Mouse (Mus musculus) G1E-ER4 (cell line): Measurements from ENCODE around the gene 1700003H04Rik. TPM values are rescaled to one million over a fixed set of nuclear protein-coding genes. Genes with fewer than 3 reads are reported as not detected.

Source experiments
- GATA1 ChIP-seq: IDR thresholded peaks from one replicate; pipeline ENCODE4 v1.8.0; 2012; ENCODE audit warnings: low read length, inconsistent platforms
- polyA plus RNA-seq: library from polyadenylated mRNA; stranded (reverse); fragments of >175 nt; gene quantifications from 2 replicates; pipeline ENCODE4 v1.2.3, GENCODE M21; 2012

1700003H04Rik gene
- polyA plus RNA-seq = not detected in 2 replicates

DNA sequence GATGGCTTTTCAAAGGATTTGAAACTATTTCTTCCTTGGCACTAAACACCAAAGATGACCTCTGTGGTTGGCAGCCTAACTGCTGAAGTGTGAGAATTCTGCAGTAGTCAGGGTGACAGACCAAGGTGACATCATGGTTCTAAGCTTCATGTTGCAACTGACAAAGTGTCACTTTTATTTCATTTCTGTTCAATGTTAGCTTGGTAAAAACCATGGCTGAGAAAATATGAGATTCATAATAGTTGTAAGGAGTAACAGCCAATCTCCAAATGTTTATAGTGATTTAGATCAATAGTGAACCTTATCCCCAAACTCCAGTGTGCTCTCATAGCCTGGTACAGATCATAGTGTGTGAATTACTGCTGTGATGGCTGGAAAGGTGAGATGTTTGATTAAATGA, at the start of gene 1700003H04Rik:
TSS of gene 1700003H04Rik (minus strand) at position 101 of the 400 bp plus-strand sequence.
- no peak for TF ChIP-seq GATA1

DNA sequence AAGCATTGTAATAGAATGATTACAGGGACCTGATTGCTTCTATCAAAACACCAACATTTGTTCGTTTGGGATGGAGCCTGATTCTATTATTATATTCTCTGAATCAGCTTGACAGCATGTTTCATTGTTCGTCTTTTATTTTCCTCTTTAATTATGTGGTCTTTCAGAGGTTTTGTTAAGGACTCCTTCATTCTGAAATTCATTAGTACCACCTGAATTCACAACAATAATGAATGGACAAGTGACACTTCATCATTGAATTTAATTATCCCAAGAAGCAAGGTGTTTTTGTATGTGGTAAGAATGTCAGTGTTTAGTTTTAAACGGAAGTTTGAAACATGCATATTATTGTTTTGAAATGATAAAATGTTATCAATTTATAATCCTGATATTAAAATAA, 42.1 kb upstream of the 1700003H04Rik start:
- TF ChIP-seq GATA1 = no peak

DNA sequence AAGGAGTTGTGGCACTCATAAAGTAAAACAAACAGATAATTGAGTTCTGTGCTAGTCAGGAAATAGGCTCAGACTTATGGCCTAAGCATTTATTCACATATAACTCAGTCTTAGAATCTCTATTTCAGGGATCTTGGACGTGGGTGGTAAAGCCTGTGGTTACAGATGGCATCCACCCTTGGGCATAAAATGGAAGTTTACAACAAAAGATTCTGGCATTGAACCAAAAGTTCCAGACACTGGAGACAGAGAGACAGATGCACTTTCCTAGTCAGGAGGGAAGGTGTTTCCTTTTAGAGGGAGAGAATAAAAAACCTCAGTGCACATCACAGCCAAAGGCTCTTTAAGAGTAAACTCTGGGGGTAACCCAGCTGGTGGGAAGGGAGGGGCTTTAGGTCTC, 32.4 kb upstream of the 1700003H04Rik start:
- TF ChIP-seq GATA1 = no peak

DNA sequence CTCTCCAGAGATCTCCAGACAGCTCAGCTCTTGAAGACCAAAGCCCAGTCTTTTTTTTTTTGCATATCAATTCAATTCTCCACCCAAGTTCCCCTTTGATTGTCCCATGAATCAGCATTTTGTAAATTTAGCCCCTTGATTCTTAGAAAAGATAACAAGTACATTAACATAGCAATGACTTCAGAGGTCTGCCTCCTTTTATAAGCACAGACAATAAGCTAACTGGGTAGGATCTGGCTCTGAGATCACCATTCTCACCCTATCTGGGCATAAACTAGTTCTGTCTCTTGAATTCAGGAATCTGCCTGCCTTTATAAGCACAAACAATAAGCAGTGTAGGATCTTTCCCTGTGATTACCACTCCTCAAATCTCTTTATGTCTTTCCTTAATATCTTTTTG, 29.1 kb upstream of the 1700003H04Rik start:
- TF ChIP-seq GATA1 = no peak

DNA sequence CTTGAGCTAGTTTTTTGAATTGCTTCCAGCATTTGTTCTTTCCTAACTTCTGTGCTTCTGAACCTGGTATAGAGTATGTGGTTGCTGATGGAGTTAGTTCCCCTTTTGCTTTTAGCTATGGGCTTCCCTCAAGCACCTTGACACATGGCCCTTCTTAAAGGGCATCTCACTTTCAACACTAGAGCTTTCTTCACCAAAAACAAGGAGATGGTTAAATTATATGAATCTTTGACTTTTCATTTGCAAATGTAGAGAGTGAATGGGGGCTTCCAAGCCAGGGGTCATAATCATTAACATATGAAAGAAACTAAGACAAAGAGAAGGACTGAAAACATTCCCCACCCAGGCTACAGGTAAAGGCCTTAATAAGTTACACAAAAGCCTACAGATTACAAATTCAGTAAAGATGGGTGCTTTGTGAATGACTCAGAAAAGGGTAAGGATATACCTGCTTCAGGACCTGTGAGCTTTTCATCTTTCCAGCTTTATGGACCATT, 25.2 kb upstream of the 1700003H04Rik start:
- TF ChIP-seq GATA1 = no peak

DNA sequence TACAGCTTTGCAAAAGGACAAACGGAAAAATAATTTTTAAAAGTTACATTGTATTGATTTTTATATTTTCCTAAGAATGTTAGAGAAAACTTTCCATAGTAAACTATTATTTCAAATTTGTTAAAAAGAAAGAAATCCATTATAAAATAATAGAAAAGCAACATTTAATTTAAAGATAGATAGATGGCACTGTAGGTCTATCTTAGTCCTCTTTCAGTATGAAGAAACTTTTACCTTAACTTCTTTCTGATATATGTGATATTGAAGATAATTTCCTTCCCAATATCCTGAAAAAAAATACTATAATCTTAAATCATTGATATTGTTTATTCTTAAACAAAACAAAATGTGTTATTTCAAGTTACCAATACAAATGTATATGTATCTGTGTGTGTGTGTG, 24.6 kb upstream of the 1700003H04Rik start:
- TF ChIP-seq GATA1 = no peak

DNA sequence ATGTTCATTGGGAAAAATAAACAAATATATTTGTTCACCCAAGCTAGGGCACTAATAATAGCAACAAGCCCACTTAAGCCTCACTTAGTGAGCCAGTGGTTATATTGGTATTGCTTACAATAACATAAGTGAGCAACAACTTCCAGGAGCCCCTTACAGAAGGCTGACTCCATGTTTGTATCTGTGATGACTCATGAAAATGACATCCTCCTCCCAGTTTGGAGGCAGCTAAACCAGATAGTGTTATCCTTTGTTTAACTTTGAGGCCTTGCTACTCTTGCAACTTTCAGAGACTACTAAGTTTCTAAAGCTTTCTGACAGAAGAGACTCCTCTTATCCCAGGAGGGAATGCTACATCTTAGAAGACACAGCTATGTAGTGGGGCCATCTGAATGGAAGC, 16.9 kb upstream of the 1700003H04Rik start:
- no peak for TF ChIP-seq GATA1

DNA sequence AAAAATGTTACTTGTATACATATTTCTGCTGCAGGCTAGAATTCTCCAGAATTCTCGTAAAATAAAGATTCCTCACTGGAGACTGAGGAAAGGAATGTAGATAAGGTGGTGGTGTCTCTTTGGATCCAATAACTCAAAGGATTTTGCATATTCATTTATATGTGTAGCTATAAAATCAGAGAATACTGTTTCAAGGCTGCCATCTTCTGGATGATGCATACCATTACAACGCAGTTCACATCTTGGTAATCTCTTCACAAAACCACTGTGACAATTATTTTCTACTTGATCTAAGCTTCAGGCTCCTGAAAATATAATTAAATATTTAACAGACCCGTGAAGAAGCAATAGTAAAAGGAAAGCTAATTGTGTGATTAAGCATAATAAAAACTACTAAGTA, 6.6 kb upstream of the 1700003H04Rik start:
- no peak for TF ChIP-seq GATA1

DNA sequence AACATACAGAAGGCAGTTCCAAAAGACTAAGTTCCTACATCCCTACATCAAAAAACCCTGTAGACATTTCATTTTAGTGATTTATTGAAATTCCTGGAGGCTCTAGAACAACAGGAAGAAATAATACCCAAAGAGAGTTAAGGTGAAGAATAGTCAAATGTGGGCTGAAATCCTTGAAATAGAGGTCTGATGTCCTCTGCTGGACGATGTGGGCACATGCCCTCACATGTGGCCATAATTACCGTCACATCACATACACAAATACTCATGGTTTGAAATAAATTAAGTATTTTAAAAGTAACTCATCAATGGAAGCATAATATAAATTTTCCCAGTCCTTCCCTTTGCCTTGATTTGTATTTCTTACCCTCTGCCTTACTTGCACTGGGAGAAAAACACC, 4.9 kb upstream of the 1700003H04Rik start:
- TF ChIP-seq GATA1 = no peak

DNA sequence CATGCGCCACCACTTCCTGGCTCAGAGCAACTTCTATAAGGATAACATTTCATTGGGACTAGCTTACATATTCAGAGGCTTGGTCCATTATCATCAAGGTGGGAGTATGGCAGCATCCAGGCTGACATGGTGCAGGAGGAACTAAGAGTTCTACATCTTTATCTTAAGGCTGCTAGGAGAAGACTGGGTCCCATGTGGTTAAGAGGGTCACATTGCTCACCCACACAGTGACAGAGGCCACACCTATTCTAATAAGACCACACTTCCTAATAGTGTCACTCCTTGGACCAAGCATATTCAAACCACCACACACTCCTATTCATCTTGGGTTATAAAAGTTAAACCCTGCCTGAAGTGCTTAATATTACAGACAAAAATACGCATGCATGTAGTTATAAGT, 23.6 kb downstream of the 1700003H04Rik start:
- no peak for TF ChIP-seq GATA1

DNA sequence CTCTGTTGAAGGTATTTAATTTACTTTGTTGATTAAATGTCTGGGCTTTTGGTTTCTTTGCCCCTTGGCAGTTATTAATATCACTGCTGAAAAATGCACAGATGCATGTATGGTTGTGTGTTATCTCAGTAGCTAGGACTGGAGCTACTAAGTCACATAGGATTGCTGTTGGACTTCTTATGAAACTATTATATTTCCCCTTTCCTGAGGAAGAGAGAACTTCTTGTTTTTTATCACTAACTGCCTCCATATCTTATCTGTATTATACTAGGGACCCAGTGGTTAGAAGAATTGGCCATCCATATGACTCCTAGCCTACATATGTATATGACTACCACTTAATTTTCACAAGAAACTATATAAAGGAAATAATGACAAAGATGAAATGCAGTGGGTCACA, 24.9 kb downstream of the 1700003H04Rik start:
- peak; percentile 19 for TF ChIP-seq GATA1

DNA sequence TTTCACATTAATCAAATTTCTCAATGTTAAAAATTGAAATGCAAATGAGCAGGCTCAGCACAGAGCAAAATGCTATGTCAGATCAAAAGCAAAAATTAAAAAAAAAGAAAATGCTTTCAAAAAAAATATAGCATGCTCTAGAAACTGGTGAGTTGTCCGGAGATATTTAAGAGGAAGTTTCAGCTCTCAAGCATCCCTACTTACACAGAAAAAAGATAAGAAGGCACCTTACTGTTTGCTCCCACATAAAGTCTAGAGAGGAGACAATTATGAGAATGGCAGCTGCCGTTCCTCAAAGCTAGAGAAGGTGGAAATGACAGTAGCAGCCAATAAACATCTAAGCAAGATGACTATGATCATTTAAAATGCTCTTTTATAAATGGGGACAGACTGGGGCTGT, 25.8 kb downstream of the 1700003H04Rik start:
- no peak for TF ChIP-seq GATA1

DNA sequence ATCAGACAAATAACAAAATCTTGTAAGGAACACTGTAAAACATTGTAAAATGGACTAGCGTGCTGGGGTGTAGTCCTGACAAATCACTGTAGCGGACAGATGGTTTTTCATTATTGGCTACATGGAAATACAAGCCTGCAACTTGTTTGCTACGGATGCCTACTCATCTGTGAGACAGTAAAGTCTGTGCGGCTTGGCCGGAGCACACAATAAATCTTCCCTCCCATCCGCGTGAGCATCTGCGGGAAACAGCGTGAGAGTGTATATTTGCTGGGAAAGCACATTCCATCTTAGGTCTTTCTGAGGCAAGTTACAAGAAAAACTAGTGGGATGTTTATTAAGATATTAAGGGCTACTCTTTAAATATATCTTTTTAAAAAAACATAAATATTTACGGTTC, 32.0 kb downstream of the 1700003H04Rik start:
- no peak for TF ChIP-seq GATA1

DNA sequence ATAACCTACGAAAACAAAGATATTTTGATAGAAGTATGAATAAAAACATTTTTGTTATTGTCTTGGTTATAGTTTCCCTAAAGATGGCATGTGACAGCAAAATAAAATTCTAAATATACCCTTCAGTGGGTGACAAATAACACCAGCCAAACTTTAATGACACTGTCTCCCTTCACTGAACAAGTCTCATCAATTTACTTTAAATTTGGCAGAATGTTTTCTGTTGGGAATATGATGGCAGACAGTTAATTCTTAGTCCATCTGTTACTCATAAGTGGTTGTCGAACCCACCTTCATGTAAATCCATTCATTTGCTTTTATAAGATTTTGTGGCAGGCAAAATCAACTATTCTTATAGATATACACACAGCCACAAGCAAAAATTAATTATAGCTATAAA, 42.6 kb downstream of the 1700003H04Rik start:
- TF ChIP-seq GATA1 = no peak

DNA sequence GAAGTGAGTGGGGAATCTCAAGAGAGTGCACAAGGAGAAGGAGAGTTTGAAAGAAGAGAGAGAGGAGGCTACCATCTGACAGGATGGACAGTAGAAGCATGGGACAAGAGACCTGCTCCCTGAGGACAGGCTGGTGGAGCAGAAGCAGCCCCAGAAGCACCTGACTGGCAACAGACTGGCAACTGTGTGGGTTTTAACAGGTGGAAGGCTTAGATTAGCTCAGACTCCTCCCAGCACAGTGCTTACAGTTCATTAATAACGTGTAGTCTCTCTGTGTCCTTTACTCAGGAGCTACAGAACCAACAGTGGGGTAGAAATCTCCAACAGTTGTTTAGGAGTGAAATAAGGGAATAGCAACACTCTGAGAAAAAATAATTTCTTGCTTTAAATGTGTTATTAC, 44.3 kb downstream of the 1700003H04Rik start:
- no peak for TF ChIP-seq GATA1

DNA sequence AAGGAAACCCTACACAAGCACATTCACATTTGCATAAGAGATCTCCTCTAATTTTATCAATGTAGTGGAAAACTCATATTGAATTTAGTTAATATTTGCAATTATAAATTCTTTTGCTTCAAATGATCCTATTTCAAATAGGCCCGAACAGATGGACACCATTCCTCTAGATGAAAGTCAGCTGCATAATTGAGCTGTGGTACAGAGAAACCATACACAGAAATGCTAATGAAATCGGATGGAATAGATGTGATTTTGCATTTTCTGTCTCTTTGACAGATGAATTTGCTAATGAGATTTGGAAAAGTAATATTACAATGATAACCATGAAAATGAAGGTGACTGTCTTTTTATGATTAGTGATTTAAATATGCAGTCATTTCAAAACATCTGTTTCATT, 62.1 kb downstream of the 1700003H04Rik start:
- no peak for TF ChIP-seq GATA1

Other genes with a start within 250 kb of the 1700003H04Rik start
- not detected in 2 replicates for gene 1700006A11Rik, start 155.1 kb downstream of the 1700003H04Rik start, polyA plus RNA-seq